Mouse (Mus musculus): ENCODE data around the gene Krtap28-10. TPM values are rescaled to one million over a fixed set of nuclear protein-coding genes. Genes with fewer than 3 reads are reported as not detected.

The Krtap28-10 gene
- polyA plus RNA-seq (2014; fragmentation: Nextera tagmentation; extraction: Ambion mirVana), result not detected in 2 replicates

GRCm38 (mm10) chr1:83042380-83042779 is at the start of gene Krtap28-10:
Gene Krtap28-10 (minus strand): TSS chr1:83042480.
- Histone ChIP-seq H3K9ac (ENCODE audit: low read length) (no peak within 1 kb of the TSS), H3K36me3 (ENCODE audit: control insufficient read depth, insufficient read depth, low read length) (no peaks in the 10 kb centered on the region), H3K4me2 (ENCODE audit: low read length) (no peak within 1 kb of the TSS), H3K9me3 (ENCODE audit: control insufficient read depth, low read length) (no peaks in the 10 kb centered on the region), H3K27me3 (replicated peaks; ENCODE audit: control insufficient read depth, insufficient read depth, low read length) (no peaks in the 10 kb centered on the region), H3K4me3 (ENCODE audit: low read depth, low read length) (no peak within 1 kb of the TSS), H3K27ac (ENCODE audit: low read depth) (no peak within 1 kb of the TSS), H3K4me1 (replicated peaks; ENCODE audit: control insufficient read depth, insufficient read depth, low read length) (no peaks in the 10 kb centered on the region)
- 87% methylated on average over 2 of the region's 2 CpGs for whole genome bisulfite sequencing
- ATAC-seq (replicated peaks; ENCODE audit: low FRiP score, low TSS enrichment, low read depth) (no peak), DNase-seq (ENCODE audit: low spot score) (no peak)

- no peak overlapping the region for H3K4me2 ChIP-seq (ENCODE audit: low read length)
- no peaks in the 10 kb centered on the region for H3K4me1 ChIP-seq (replicated peaks; ENCODE audit: control insufficient read depth, insufficient read depth, low read length)
- DNase-seq (ENCODE audit: low spot score), result no peak
- H3K27ac ChIP-seq (ENCODE audit: low read depth), result no peak overlapping the region
- H3K9ac ChIP-seq (ENCODE audit: low read length), result no peak overlapping the region
- WGBS, result 65% methylated on average over 3 of the region's 3 CpGs
- H3K36me3 ChIP-seq (ENCODE audit: control insufficient read depth, insufficient read depth, low read length), result no peaks in the 10 kb centered on the region
- ATAC-seq (replicated peaks; ENCODE audit: low FRiP score, low TSS enrichment, low read depth), result no peak
- no peaks in the 10 kb centered on the region for H3K27me3 ChIP-seq (replicated peaks; ENCODE audit: control insufficient read depth, insufficient read depth, low read length)
- H3K4me3 ChIP-seq (ENCODE audit: low read depth, low read length), result no peak overlapping the region
- no peaks in the 10 kb centered on the region for H3K9me3 ChIP-seq (ENCODE audit: control insufficient read depth, low read length)
These were observed 49.0 kb upstream of the Krtap28-10 start for GRCm38 (mm10) chr1:83091268-83091667.

GRCm38 (mm10) chr1:83084790-83085189 is 42.5 kb upstream of the Krtap28-10 start:
- no peaks in the 10 kb centered on the region for H3K4me1 ChIP-seq (replicated peaks; ENCODE audit: control insufficient read depth, insufficient read depth, low read length)
- WGBS, result 69% methylated on average over 2 of the region's 2 CpGs
- H3K9me3 ChIP-seq (ENCODE audit: control insufficient read depth, low read length), result no peaks in the 10 kb centered on the region
- no peak overlapping the region for H3K9ac ChIP-seq (ENCODE audit: low read length)
- ATAC-seq (replicated peaks; ENCODE audit: low FRiP score, low TSS enrichment, low read depth) (no peak; the same call in 1 of the 2 replicates), DNase-seq (ENCODE audit: low spot score) (peak; percentile 9)
- no peak overlapping the region for H3K4me2 ChIP-seq (ENCODE audit: low read length)
- no peaks in the 10 kb centered on the region for H3K27me3 ChIP-seq (replicated peaks; ENCODE audit: control insufficient read depth, insufficient read depth, low read length)
- no peak overlapping the region for H3K4me3 ChIP-seq (ENCODE audit: low read depth, low read length)
- H3K36me3 ChIP-seq (ENCODE audit: control insufficient read depth, insufficient read depth, low read length), result no peaks in the 10 kb centered on the region
- no peak overlapping the region for H3K27ac ChIP-seq (ENCODE audit: low read depth)

GRCm38 (mm10) chr1:83077016-83077415 is 34.7 kb upstream of the Krtap28-10 start:
- Histone ChIP-seq H3K4me3 (ENCODE audit: low read depth, low read length) (no peak overlapping the region), H3K9ac (ENCODE audit: low read length) (no peak overlapping the region), H3K4me2 (ENCODE audit: low read length) (no peak overlapping the region), H3K27ac (ENCODE audit: low read depth) (no peak overlapping the region), H3K36me3 (ENCODE audit: control insufficient read depth, insufficient read depth, low read length) (no peaks in the 10 kb centered on the region), H3K27me3 (replicated peaks; ENCODE audit: control insufficient read depth, insufficient read depth, low read length) (no peaks in the 10 kb centered on the region), H3K9me3 (ENCODE audit: control insufficient read depth, low read length) (no peaks in the 10 kb centered on the region), H3K4me1 (replicated peaks; ENCODE audit: control insufficient read depth, insufficient read depth, low read length) (no peaks in the 10 kb centered on the region)
- no peak for DNase-seq (ENCODE audit: low spot score)
- 75% methylated on average over 6 of the region's 6 CpGs for WGBS
- ATAC-seq (replicated peaks; ENCODE audit: low FRiP score, low TSS enrichment, low read depth), result no peak

GRCm38 (mm10) chr1:83076190-83076917 is 34.1 kb upstream of the Krtap28-10 start:
- Histone ChIP-seq H3K4me1 (replicated peaks; ENCODE audit: control insufficient read depth, insufficient read depth, low read length) (no peaks in the 10 kb centered on the region), H3K9ac (ENCODE audit: low read length) (no peak overlapping the region), H3K27me3 (replicated peaks; ENCODE audit: control insufficient read depth, insufficient read depth, low read length) (no peaks in the 10 kb centered on the region), H3K9me3 (ENCODE audit: control insufficient read depth, low read length) (no peaks in the 10 kb centered on the region), H3K4me2 (ENCODE audit: low read length) (peak overlapping the region; percentile 37), H3K27ac (ENCODE audit: low read depth) (no peak overlapping the region), H3K36me3 (ENCODE audit: control insufficient read depth, insufficient read depth, low read length) (no peaks in the 10 kb centered on the region), H3K4me3 (ENCODE audit: low read depth, low read length) (peak overlapping the region; percentile 12; the same call in 1 of the 2 replicates)
- ATAC-seq (replicated peaks; ENCODE audit: low FRiP score, low TSS enrichment, low read depth) (peak; percentile 62; the same call in 1 of the 2 replicates), DNase-seq (ENCODE audit: low spot score) (peak; percentile 70)
- 48% methylated on average over 11 of the region's 11 CpGs for WGBS

DNA sequence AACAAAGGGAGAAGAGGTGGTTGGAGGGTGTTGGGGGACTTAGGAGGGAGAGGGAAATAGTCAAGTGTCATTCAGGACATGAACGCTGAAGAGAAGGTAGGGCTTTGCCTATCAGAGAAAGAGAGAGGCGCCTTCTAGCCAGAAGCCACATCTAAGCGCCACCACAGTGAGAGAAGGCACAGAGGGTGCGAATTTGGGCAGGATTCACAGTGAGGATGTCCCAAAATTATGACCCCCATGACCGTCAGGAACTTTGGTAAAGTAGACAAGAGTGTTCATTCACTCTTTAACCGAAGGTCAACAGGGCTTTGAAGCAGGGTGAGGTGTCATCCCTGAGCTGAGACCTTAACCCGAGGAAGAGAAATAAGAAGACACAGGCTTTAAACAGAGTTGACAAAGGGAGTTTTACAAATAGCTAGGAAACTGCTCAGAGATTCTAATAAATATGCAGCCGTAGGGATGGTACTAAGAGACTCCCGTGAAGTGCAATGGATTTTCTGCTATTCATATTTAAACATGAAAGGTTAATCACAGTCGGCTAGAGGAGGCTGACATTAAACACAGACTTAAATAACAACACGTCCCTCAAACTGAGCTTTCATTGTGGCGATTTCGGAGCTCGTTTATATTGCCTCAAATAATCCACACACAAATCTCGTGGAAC is 33.4 kb upstream of the Krtap28-10 start:
- H3K9ac ChIP-seq (ENCODE audit: low read length), result no peak overlapping the region
- DNase-seq (ENCODE audit: low spot score) (peak; percentile 47), ATAC-seq (replicated peaks; ENCODE audit: low FRiP score, low TSS enrichment, low read depth) (0 out of 2 replicates have a peak, but pooled peaks have one; percentile 11)
- H3K4me2 ChIP-seq (ENCODE audit: low read length), result peak overlapping the region; percentile 37
- peak overlapping the region; percentile 12; the same call in 1 of the 2 replicates for H3K4me3 ChIP-seq (ENCODE audit: low read depth, low read length)
- no peak overlapping the region for H3K27ac ChIP-seq (ENCODE audit: low read depth)
- no peaks in the 10 kb centered on the region for H3K4me1 ChIP-seq (replicated peaks; ENCODE audit: control insufficient read depth, insufficient read depth, low read length)
- H3K9me3 ChIP-seq (ENCODE audit: control insufficient read depth, low read length), result no peaks in the 10 kb centered on the region
- no peaks in the 10 kb centered on the region for H3K36me3 ChIP-seq (ENCODE audit: control insufficient read depth, insufficient read depth, low read length)
- no peaks in the 10 kb centered on the region for H3K27me3 ChIP-seq (replicated peaks; ENCODE audit: control insufficient read depth, insufficient read depth, low read length)
- WGBS, result 37% methylated on average over 15 of the region's 15 CpGs

GRCm38 (mm10) chr1:83067205-83067604 is 24.9 kb upstream of the Krtap28-10 start:
- Histone ChIP-seq H3K4me1 (replicated peaks; ENCODE audit: control insufficient read depth, insufficient read depth, low read length) (no peaks in the 10 kb centered on the region), H3K27me3 (replicated peaks; ENCODE audit: control insufficient read depth, insufficient read depth, low read length) (no peaks in the 10 kb centered on the region), H3K36me3 (ENCODE audit: control insufficient read depth, insufficient read depth, low read length) (no peaks in the 10 kb centered on the region), H3K27ac (ENCODE audit: low read depth) (no peak overlapping the region), H3K4me3 (ENCODE audit: low read depth, low read length) (no peak overlapping the region), H3K9me3 (ENCODE audit: control insufficient read depth, low read length) (no peaks in the 10 kb centered on the region), H3K4me2 (ENCODE audit: low read length) (no peak overlapping the region), H3K9ac (ENCODE audit: low read length) (no peak overlapping the region)
- DNase-seq (ENCODE audit: low spot score) (no peak), ATAC-seq (replicated peaks; ENCODE audit: low FRiP score, low TSS enrichment, low read depth) (no peak)
- WGBS, result 90% methylated on average over 10 of the region's 10 CpGs

GRCm38 (mm10) chr1:83066577-83066976 is 24.3 kb upstream of the Krtap28-10 start:
- Histone ChIP-seq H3K9ac (ENCODE audit: low read length) (no peak overlapping the region), H3K27me3 (replicated peaks; ENCODE audit: control insufficient read depth, insufficient read depth, low read length) (no peaks in the 10 kb centered on the region), H3K27ac (ENCODE audit: low read depth) (no peak overlapping the region), H3K4me3 (ENCODE audit: low read depth, low read length) (no peak overlapping the region), H3K9me3 (ENCODE audit: control insufficient read depth, low read length) (no peaks in the 10 kb centered on the region), H3K4me1 (replicated peaks; ENCODE audit: control insufficient read depth, insufficient read depth, low read length) (no peaks in the 10 kb centered on the region), H3K36me3 (ENCODE audit: control insufficient read depth, insufficient read depth, low read length) (no peaks in the 10 kb centered on the region), H3K4me2 (ENCODE audit: low read length) (no peak overlapping the region)
- no peak for ATAC-seq (replicated peaks; ENCODE audit: low FRiP score, low TSS enrichment, low read depth)
- no peak for DNase-seq (ENCODE audit: low spot score)
- WGBS, result 91% methylated on average over 4 of the region's 4 CpGs

Measured in intestine, embryonic 14.5 days (tissue).